Mouse (Mus musculus) right cerebral cortex, postnatal 10 days (tissue): ENCODE results near the gene Folr1.

Experiments
- DNase-seq, 2 experiments: peaks; one replicate each; pipeline ENCODE4 v3.0.0; 2021; ENCODE audit warnings: low spot score in 2 of 2

The Folr1 gene

DNA sequence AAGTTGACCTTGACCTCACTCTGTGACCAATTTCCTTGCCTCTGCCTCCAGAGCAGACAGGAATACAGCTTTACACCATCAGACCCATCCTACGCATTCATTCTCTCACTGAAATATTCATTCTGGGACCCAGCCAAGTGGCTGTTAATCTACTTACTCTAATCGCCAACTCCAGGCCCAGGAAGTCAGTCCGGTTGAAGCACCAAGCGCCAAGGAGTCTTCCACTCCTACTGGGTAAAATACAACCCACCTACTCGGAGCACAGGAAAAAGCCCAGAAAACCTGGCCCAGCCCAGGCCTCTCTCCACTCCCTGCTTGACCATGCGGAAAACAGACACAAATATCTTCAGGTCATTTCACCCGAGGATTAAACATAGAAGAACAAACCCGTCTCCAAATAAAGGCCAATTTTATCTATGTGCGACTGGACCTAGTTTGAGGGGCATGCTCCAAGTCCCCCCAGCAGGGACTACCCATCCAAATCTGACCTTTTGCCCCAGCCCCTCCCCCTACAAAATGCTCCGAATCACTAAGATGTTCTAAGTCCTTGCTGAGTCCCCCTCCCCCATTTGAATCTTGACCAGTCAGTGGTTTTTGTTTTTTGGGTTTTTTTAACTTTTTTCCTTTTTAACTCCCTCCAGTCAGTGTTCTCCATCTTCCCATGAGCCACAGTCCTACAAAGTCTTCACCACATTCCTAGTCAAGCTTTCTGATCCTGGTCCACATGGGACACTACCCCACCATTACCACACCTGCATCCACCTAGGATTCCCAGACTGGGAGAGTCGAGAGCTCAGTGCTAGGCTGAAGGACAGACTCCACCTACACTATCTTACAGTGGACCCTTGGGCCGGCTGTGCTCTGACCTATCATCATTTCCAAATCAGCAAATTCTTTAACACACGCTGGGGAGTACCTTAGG, 2.1 kb downstream of the Folr1 start:
- DNase-seq = no peak

DNA sequence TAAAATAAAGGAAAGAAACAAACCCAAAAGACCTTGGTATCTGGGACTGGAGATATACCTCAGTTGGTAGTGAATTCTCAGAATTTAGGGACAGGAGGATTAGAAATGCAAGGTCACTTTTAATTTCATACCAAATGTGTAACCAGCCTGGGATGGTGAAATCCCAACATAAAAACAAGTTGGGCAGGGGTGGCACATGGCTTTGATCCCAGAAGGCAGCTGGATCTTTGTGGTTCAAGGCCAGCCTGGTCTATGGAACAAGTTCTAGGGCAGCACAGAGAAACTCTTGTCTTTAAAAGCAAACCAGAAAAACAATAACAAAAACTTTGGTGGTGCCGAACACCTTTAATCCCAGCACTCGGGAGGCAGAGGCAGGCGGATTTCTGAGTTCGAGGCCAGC, 3.1 kb downstream of the Folr1 start:
- DNase-seq = no peak

DNA sequence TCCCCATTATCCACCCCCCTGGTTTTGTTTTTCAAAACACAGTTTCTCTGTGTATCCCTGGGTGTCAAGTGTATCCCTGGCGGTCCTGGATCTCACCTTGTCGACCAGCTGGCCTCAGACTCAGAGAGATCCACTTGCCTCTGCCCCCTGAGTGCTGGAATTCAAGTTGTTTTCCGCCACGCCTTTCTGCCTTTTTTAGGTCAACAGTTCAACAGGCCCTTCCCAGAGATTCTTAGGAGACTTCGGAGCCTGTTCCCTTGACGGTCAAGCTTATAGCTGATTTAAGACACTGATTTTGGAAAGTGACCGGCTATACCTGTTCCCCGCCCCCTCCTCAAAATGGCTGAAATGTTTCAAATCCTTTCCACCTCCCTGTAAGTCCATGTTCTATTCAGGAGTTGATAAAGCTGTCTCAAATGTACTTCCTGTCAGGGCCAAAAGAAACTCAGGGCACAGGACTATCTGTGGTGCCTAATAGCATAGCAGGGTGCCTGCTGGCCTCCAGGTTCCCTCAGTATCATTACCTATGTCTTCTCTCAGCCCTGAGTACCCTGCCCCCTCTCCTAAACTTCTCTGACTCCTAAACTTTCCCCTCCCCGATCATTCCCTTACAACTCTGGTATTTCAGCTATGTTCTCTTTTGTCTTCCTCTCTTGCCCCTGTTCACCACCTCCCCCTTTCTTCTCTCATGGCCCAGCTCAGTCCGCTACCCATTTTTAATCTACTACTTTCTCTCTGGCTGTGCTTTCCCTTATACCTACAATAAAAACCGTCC, 3.9 kb downstream of the Folr1 start:
- DNase-seq = no peak

DNA sequence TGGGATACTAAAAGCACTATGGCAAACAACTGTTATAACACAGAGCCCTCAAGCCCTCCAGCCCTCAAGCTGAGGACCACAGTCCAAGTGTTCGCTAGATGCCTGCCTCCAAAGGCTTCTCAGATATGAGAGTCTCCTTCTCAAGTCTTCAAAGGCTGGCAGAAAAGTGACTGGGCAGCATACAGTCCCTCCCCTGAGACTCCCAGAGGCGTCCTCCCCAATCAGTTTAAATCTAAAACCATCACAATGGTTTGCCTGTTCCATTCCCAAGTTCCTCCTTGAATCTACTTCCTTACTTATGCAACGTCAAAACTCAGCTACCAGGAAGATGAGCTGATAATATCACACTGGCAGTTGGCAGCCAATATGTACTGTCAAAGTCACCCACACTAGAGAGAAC, 7.2 kb downstream of the Folr1 start, which contains the start of gene Anapc15:
Anapc15 (plus strand) TSS at position 301 of the 400 bp plus-strand sequence.
- DNase-seq = no peak

DNA sequence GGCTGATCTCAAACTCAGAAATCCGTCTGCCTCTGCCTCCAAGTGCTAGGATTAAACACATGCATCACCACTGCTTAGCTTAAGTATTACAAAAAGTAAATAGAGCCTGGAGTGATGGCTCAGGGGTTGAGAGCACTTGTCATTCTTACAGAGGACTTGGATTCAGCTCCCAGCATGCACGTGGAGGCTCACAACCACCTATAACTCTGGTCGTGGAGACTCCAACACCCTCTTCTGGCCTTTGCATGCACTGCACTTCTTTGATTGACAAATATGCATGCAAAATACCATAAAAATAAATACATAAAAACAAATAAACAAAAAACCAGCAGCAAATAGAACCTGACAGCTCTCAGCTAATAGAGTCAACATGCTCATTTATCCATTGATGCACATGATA, 8.3 kb downstream of the Folr1 start:
- DNase-seq = no peak

DNA sequence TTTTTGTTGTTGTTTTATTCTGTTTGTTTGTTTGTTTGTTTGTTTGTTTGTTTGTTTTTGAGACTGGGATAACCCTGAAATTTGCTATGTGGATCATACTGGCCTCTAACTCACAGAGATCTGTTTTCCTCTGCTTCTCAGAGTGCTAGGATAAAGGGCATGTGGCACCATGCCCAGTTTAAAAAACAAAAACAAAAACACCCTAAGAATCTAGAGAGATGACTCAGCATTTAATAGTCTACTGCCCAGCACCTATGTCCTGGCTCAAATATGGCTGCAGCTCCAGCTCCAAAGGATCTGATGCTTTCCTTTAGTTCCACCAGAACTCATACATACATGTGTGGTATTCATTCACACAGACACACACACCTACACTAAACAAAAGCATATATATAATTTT, 9.6 kb downstream of the Folr1 start:
- DNase-seq = no peak

DNA sequence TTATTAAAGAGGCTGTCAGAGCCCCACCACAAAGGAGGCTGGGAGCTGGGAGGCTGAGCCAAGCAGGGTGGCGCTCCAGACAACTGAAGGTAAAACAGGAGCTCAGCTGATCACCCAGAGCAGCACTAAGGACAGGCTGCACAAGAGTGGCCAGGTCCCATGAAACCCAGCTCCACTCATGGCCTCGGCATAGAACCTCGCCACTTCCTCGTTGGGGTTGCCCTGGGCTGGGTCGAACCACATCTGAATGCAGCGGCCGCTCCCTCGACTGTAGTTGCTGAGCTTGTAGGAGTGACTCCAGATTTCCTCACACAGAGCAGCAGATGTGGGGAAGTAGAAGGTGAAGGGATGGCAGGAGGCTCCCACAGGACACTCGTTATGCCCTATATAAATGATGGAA, 12.2 kb downstream of the Folr1 start:
- DNase-seq = peak in 1 of 2 experiments; percentile 27

DNA sequence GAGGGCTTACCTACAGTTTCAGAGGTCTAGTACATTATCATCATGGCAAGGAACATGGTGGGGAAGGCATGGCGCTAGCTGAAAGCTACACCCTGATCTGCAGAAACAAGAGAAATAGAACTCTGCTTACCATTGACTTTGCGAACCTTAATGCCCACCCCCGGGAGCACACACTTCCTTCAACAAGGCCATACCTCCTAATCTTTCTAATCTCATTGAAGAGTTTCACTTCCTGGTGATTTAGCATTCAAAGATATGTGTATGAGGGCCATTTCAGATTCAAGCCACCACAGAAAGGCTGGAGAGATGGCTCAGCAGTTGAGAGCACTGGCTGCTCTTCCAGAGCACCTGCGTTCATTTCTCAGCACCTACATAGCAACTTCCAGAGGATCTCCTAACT, 13.5 kb downstream of the Folr1 start, which contains the start of gene Folr2:
Folr2 (minus strand) TSS at position 101 of the 400 bp plus-strand sequence.
- DNase-seq = no peak

DNA sequence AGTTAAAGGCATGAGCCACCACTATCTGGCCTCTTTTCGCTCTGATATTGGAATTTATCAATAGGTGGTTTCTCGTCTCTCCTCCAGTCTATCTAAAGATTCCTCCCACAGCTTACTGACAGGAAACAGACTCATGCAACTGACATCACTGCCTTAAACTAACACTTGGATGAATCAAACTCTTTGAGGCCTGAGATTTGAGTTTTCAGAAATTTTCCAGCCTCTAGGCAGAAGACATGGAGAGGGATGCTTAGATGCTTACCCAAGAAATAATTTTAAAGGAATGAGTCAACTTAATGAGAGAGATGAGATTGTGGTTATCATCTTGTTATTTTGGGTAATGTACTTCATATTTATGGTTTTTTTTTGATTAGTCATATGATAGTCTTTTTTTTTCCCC, 16.8 kb downstream of the Folr1 start:
- DNase-seq = no peak

DNA sequence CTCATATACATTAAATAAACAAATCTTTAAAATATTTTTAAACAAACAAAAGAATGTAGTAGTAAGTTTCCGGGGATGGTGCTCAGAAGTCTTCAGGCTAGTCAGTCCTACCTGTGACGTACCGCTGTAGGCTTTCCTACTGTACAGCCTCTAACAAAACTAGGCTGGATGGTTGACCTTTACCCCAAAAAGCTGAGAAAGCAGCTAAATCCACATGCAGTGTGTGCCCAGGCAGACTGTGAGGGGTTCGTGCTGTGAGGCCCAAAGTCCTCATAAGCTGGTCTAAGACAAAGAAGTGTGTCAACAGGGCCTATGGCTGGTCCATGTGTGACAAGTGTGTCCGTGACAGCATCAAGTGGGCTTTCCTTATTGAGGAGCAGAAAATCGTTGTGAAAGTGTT, 17.7 kb downstream of the Folr1 start:
- DNase-seq = no peak

DNA sequence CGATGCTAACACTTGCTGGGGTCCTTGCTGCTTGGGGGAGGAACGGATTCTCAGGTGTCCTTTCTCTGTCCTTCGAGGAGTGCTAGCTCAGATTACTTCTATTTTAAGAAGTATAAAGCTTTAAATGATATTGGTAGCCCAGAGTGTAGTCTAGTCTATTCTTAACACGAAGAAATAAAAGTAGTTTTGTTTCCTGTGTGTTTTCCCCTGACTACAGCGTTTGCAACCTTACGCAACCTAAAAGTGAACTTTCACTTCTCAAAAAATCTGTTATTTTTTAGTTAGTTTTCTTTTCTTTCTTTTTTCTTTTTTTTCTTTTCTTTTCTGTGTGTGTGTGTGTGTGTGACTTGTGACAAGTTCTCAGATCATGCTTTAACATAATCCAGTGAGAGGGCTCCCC, 18.9 kb downstream of the Folr1 start:
- no peak for DNase-seq

DNA sequence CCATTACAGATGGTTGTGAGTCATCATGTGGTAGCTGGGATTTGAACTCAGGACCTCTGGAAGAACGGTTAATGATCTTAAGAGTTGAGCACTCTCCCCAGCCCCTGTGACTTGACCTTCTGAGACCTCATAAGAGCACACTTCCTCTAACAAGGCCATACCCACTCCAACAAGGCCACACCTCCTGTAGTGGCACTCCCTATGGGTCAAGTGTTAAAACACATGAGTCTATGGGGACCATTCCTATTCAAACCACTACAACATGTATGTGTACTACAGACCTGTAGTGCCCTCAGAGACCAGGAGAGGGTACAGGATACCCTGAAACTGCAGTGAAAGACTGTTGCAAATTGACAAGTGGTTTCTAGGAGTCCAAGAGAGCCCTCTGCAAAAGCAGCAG, 22.7 kb downstream of the Folr1 start:
- DNase-seq = no peak

DNA sequence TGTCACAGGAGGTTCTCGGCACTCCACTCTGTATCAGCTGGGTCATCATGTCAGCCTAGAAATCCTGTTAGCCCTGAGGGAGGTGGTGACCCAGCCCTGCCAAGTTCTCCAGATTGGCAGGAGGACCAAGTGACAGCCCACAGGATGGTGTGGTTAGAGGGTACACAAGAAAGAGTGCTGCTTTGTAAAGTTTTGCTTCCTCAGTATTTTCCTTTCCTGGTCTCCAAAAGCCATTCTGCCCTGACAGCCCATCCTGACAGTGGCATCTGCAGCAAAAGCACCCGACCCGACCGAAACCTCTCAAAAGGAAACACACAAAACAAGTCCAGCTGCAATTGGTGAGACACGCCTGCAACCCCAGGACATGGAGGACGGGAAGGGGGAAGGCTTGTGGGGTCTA, 26.4 kb downstream of the Folr1 start:
- DNase-seq = no peak

DNA sequence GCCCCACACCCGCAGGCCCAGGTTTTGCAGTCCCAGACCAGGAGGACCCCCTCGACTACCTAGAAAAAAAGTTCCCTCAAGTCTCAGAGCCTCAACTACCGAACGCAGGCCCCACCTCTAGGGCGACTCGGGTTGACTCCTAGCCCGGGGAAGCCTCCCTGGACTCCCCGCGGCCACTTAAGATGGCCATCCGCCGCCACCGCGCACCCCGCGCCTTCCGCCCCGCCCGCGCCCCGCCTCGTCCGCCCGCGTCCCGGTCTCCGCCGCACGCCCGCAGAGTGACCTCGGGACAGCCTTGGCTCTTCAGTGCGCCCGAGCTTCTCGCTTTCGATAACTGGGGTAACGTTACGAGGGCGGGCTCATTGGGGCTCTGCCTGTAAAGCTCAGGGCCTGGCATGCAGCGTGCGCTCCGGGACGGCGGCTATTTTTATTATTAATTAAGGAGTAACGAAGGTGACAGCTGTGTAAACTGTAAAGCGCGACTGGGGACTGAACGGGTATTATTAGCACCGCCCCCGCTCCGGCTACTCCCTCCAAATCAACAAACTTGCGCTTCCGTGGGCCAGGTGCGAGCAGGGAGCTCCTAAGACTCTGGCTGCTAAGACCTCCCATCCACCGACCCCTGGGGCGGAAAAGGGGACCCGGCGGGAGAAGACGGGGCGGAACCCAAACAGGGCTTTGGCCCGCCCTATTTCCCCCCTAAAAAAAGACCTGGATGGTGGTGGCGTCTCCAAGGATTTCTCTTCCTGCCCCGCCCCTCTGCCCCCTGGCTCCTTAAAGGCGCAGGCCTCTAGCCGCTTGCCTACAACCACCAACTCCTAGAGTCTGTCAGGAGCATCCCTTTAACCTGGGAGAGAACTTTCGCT, 32.7 kb downstream of the Folr1 start, which contains the start of gene Inppl1:
Inppl1 (minus strand) TSS at position 624 of the 866 bp plus-strand sequence.
- DNase-seq = peak; percentile 78 to 82

DNA sequence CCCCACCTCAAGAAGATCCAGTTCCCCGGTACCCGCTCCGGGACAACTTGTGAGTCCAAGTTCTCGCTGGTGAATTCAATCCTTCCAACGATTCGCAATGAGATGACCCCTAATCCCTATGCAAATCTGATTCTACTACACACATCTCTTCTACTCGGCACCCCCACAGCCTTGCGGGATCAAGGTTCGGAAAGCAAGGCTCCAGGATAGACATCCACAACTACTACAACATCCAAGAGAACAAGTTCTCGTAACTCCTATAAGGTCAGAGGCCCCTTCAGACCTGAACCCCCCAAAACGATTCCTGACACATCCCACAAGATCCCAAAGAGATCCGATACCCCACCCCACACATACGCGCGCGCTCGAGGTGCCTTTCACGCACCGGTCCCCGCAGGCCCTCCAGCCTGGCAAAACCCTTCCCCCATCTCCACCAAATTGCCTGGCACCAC, 33.4 kb downstream of the Folr1 start:
- peak in 1 of 2 experiments; percentile 42 for DNase-seq

DNA sequence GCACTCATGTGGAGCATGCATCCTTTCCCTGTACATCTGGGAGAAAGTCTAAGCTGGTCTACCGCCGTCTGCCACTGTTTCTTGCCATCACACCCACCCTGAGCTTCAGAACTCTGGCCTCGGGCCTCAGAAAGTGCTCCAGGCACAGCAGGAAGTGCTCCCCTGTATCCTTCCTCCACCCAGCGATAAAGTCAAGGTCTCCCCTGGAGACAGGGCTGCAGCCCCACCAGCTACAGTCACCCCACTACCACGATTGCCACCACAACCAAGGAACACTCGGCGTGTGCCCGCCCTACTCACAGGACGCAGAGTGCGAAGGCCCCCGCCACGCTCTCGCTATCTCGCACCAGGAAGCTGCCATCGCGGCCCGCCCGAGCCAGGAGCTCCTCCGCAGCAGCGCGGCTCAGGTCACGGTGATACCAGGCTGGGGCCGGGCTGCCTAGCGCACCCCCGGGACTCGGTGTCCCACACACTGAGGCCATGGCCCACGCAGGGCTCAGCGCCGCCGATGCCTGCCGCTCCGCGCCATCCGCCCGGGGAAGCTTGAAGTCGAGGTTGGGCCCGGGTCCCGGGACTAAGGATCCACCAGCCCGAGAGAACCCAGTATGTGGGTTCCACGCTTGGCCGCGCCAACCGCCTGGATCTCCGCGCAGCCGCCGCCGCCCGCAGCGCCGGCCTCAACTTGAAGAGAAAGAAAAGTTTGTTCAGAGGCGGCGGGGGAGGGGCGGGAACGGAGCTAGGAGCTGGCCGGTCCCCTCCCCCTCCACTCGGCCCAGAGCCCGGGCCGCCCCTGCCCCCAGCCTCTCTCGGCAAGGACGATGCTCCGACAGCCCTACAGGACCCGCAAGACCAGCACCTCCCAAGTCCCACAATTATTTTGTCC, 34.1 kb downstream of the Folr1 start:
- DNase-seq = peak; percentile 62 to 73

DNA sequence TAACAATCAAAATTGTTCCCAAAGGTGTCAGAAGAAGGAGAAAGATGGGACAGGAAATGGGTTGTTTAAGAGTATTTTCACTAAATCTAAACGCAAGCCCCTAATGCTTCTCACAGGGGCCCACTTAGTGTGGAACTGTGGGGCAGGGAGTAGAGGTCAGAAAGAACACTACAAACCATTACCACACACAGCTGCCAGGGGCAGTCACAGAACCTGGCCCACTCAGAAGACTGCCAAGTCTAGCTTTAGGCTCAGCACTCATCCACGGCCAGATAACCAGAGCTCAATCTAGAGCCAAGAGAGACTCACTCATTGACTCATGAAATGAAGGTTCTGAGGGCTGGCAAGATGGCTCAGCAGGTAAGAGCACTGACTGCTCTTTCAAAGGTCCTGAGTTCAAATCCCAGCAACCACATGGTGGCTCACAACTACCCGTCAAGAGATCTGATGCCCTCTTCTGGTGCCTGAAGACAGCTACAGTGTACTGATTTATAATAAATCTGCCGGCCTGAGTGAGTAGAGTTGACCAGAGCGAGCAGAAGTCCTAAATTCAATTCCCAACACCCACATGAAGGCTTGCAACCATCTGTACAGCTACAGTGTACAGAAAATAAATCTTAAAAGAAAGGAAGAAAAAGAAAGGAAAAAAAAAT, 35.0 kb downstream of the Folr1 start:
- no peak for DNase-seq

DNA sequence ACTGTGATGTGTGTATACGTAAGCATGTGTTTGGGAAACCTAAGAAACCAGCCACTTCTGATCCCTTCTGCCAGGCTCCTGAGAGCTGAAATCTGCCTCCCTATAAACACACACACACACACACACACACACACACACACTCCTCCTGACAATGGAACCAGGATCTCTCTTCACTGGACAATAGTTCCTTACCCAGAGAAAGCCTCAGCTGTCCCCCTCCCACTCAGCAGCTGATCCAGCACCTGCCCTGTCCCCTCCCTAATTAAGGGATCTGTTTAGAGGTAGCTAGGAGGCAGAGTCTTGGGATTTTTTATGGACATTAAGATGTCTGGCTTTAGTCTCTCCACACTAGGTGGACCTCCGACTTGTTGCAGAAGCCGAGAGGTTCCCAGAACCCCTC, 35.7 kb downstream of the Folr1 start:
- no peak for DNase-seq

DNA sequence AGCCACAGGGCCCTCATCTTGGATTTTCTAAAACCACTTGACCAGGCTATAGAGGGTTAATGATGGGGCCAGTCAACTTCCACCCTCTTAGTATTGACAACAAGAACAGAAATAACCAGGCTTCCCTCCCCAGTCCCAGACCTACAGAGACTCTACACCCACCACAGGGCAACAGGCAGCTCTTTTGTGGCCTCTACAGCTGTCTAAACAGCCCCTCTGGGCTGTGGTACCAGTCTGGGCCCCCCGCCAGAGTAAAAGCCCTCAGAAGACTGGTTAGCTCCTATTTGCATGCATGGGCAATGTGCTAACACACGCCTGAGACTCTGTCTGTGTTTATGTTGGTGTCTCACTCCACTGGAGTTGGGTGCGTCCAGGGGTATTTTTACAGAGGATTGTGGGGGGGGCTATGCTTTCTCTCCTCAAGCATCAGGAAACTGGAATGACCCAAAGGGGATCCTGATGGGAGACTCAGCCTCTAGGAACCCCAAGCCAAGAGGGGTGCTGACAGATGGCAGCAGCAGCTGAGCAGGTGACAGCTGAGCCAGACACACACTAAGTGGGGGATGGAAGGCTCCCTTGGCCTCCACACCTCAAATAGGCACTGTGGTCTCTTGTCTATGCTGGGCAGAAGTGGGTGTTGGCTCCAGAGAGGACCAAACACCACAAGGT, 36.5 kb downstream of the Folr1 start:
- peak; percentile 65 to 66 for DNase-seq
